Mouse (Mus musculus) liver, postnatal 0 days (tissue): ENCODE data around the gene Smim23.

Experiments used
- CTCF ChIP-seq: sonication (generic); IDR thresholded peaks from 2 replicates; pipeline ENCODE4 v1.5.1; 2016; ENCODE audit warnings: antibody characterized with exemption, low read depth
- EP300 ChIP-seq: IDR thresholded peaks from 2 replicates; pipeline ENCODE4 v1.6.1; 2016; ENCODE audit warnings: antibody characterized with exemption, low read depth, mild to moderate bottlenecking

DNA sequence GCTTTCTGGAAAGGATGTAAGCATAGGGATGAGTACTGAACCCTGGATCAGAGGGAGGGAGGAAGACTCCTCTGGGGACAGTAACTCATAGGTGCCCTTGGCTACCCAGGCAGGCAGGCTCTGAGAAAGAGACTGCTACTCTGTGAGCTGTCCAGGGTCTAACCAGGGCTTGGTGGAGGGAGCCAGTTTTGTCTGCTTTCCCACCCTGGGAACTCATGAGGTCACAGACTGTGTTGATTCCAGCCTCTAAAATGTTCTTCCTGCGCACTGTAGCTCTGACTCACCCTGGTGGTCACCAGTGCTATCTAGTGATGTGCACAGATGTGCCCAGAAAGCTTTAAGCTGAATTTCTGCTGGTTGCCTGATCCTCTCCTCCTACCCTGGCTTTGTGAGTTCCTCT lies 15.3 kb downstream of the Smim23 start:
- TF ChIP-seq CTCF (no peak), EP300 (no peak)
